Mouse (Mus musculus) CH12.LX (cell line): ENCODE measurements around the gene 1700012B09Rik. TPM values are rescaled to one million over a fixed set of nuclear protein-coding genes. Genes with fewer than 3 reads are reported as not detected.

Source experiments
- DNase-seq: peaks from one replicate; pipeline ENCODE4 v3.0.0-alpha.2; 2013; ENCODE audit errors: extremely low read depth
- H3K27ac ChIP-seq: 2 replicates; pipeline ENCODE4 v1.5.1; 2012; ENCODE audit warnings: low read depth, mild to moderate bottlenecking, control low read depth, moderate library complexity; ENCODE audit not compliant: insufficient read depth
- H3K27me3 ChIP-seq: replicated peaks from 2 replicates; pipeline ENCODE3; 2012; ENCODE audit warnings: inconsistent platforms
- H3K36me3 ChIP-seq, 2 experiments: replicated peaks in 1 of 2; 2 replicates each; pipeline versions ENCODE3 to v1.6.1; 2012; ENCODE audit warnings: inconsistent platforms in 1 of 2, low read length in 1 of 2, mild to moderate bottlenecking in 1 of 2, mixed read lengths in 1 of 2, moderate library complexity in 1 of 2; ENCODE audit not compliant: control insufficient read depth in 1 of 2, insufficient read depth in 1 of 2
- H3K4me1 ChIP-seq, 2 experiments: 2 replicates each; pipeline ENCODE4 v1.6.1; 2012; ENCODE audit warnings: inconsistent platforms in 1 of 2, moderate library complexity in 1 of 2; ENCODE audit not compliant: insufficient read depth in 2 of 2, control insufficient read depth in 1 of 2
- H3K4me2 ChIP-seq: 2 replicates; pipeline ENCODE4 v1.6.1; 2012; ENCODE audit warnings: low read depth, mild to moderate bottlenecking, control low read depth; ENCODE audit not compliant: poor library complexity, insufficient read depth, severe bottlenecking
- H3K4me3 ChIP-seq, 3 experiments: fragments of 150-350 bp in 1 of 3; sonication (generic) in 1 of 3; replicated peaks in 1 of 3; 2 replicates each; pipeline versions ENCODE3 to v1.5.1; 2011 to 2012; ENCODE audit warnings: low read depth in 2 of 3, low read length in 2 of 3, mild to moderate bottlenecking in 2 of 3, moderate library complexity in 2 of 3, control low read depth in 1 of 3, improper control_type of control experiment in 1 of 3, inconsistent platforms in 1 of 3, mixed read lengths in 1 of 3; ENCODE audit not compliant: poor library complexity in 1 of 3
- H3K79me2 ChIP-seq: replicated peaks from 2 replicates; pipeline ENCODE4 v1.6.1; 2012; ENCODE audit warnings: mild to moderate bottlenecking, moderate library complexity; ENCODE audit not compliant: control insufficient read depth, poor library complexity, insufficient read depth, severe bottlenecking; ENCODE audit errors: extremely low read depth
- H3K9ac ChIP-seq: 2 replicates; pipeline ENCODE4 v1.6.1; 2012; ENCODE audit warnings: low read depth, mild to moderate bottlenecking, control low read depth, moderate library complexity; ENCODE audit not compliant: insufficient read depth
- H3K9me3 ChIP-seq: replicated peaks from 2 replicates; pipeline ENCODE3; 2012; ENCODE audit warnings: low read length, inconsistent platforms, mixed read lengths
- BHLHE40 ChIP-seq: IDR thresholded peaks from 2 replicates; pipeline ENCODE4 v1.6.1; 2011; ENCODE audit warnings: mild to moderate bottlenecking, low read depth, low read length, improper control_type of control experiment
- CHD2 ChIP-seq: IDR thresholded peaks from 2 replicates; pipeline ENCODE4 v1.6.1; 2011; ENCODE audit warnings: low read length, improper control_type of control experiment
- CTCF ChIP-seq, 2 experiments: IDR thresholded peaks in 1 of 2; conservative IDR thresholded peaks in 1 of 2; 2 replicates each; pipeline ENCODE4 v1.5.1; 2011 to 2012; ENCODE audit warnings: low read depth in 2 of 2, low read length in 2 of 2, improper control_type of control experiment in 1 of 2, inconsistent platforms in 1 of 2, mild to moderate bottlenecking in 1 of 2, moderate library complexity in 1 of 2
- E2F4 ChIP-seq: IDR thresholded peaks from 2 replicates; pipeline ENCODE4 v1.6.1; 2011; ENCODE audit warnings: low read depth, low read length, improper control_type of control experiment; ENCODE audit not compliant: insufficient replicate concordance
- ELF1 ChIP-seq: IDR thresholded peaks from 2 replicates; pipeline ENCODE4 v1.6.1; 2014; ENCODE audit warnings: low read depth, mild to moderate bottlenecking, inconsistent platforms, low read length, improper control_type of control experiment
- EP300 ChIP-seq: IDR thresholded peaks from 2 replicates; pipeline ENCODE4 v1.6.1; 2011; ENCODE audit warnings: low read length, improper control_type of control experiment
- ETS1 ChIP-seq: conservative IDR thresholded peaks from 2 replicates; pipeline ENCODE4 v1.6.1; 2012; ENCODE audit warnings: low read depth, mild to moderate bottlenecking, inconsistent platforms, low read length, improper control_type of control experiment, moderate library complexity
- GABPA ChIP-seq: IDR thresholded peaks from 2 replicates; pipeline ENCODE4 v1.6.1; 2012; ENCODE audit warnings: low read depth, low read length, improper control_type of control experiment, inconsistent platforms; ENCODE audit not compliant: insufficient replicate concordance
- HCFC1 ChIP-seq: IDR thresholded peaks from 2 replicates; pipeline ENCODE4 v1.6.1; 2012; ENCODE audit warnings: low read depth, mild to moderate bottlenecking, inconsistent platforms, low read length, improper control_type of control experiment
- JUN ChIP-seq: IDR thresholded peaks from 2 replicates; pipeline ENCODE4 v1.6.1; 2011; ENCODE audit warnings: low read depth, mild to moderate bottlenecking, low read length, improper control_type of control experiment, moderate library complexity; ENCODE audit not compliant: insufficient read depth
- JUND ChIP-seq: conservative IDR thresholded peaks from 2 replicates; pipeline ENCODE4 v1.6.1; 2011; ENCODE audit warnings: low read depth, low read length, improper control_type of control experiment
- MAFK ChIP-seq: IDR thresholded peaks from 2 replicates; pipeline ENCODE4 v1.6.1; 2011; ENCODE audit warnings: low read length, improper control_type of control experiment; ENCODE audit not compliant: insufficient replicate concordance
- MAZ ChIP-seq: IDR thresholded peaks from 2 replicates; pipeline ENCODE4 v1.6.1; 2012; ENCODE audit warnings: low read depth, mild to moderate bottlenecking, inconsistent platforms, low read length, improper control_type of control experiment, moderate library complexity
- MEF2A ChIP-seq: IDR thresholded peaks from 2 replicates; pipeline ENCODE4 v1.6.1; 2014; ENCODE audit warnings: low read depth, mild to moderate bottlenecking, inconsistent platforms, low read length, improper control_type of control experiment, borderline replicate concordance
- MXI1 ChIP-seq: IDR thresholded peaks from 2 replicates; pipeline ENCODE4 v1.6.1; 2011; ENCODE audit warnings: mild to moderate bottlenecking, low read depth, low read length, improper control_type of control experiment
- MYC ChIP-seq: IDR thresholded peaks from 2 replicates; pipeline ENCODE4 v1.6.1; 2011; ENCODE audit warnings: low read depth, mild to moderate bottlenecking, improper control_type of control experiment, low read length
- NELFE ChIP-seq: IDR thresholded peaks from 2 replicates; pipeline ENCODE4 v1.6.1; 2011; ENCODE audit warnings: low read depth, low read length, improper control_type of control experiment
- PAX5 ChIP-seq: IDR thresholded peaks from 2 replicates; pipeline ENCODE4 v1.6.1; 2012; ENCODE audit warnings: low read length, inconsistent platforms, mixed read lengths
- POLR2A ChIP-seq: IDR thresholded peaks from 2 replicates; pipeline ENCODE4 v1.6.1; 2011; ENCODE audit warnings: low read depth, mild to moderate bottlenecking, improper control_type of control experiment, low read length
- POLR2AphosphoS2 ChIP-seq: IDR thresholded peaks from 2 replicates; pipeline ENCODE4 v1.6.1; 2011; ENCODE audit warnings: low read depth, low read length, improper control_type of control experiment
- RAD21 ChIP-seq: IDR thresholded peaks from 2 replicates; pipeline ENCODE4 v1.6.1; 2011; ENCODE audit warnings: low read depth, mild to moderate bottlenecking, low read length, improper control_type of control experiment, moderate library complexity
- SIN3A ChIP-seq: IDR thresholded peaks from 2 replicates; pipeline ENCODE4 v1.6.1; 2012; ENCODE audit warnings: low read length, improper control_type of control experiment, inconsistent platforms
- SMC3 ChIP-seq: IDR thresholded peaks from 2 replicates; pipeline ENCODE4 v1.6.1; 2011; ENCODE audit warnings: low read depth, low read length, improper control_type of control experiment
- TCF12 ChIP-seq: IDR thresholded peaks from 2 replicates; pipeline ENCODE4 v1.6.1; 2014; ENCODE audit warnings: low read depth, mild to moderate bottlenecking, inconsistent platforms, low read length, improper control_type of control experiment
- UBTF ChIP-seq: IDR thresholded peaks from 2 replicates; pipeline ENCODE4 v1.6.1; 2012; ENCODE audit warnings: low read depth, mild to moderate bottlenecking, inconsistent platforms, low read length, improper control_type of control experiment, moderate library complexity
- USF1 ChIP-seq: IDR thresholded peaks from 2 replicates; pipeline ENCODE4 v1.6.1; 2014; ENCODE audit warnings: low read depth, mild to moderate bottlenecking, inconsistent platforms, low read length, improper control_type of control experiment
- ZC3H11A ChIP-seq: IDR thresholded peaks from 2 replicates; pipeline ENCODE4 v1.6.1; 2012; ENCODE audit warnings: low read depth, mild to moderate bottlenecking, inconsistent platforms, low read length, improper control_type of control experiment
- ZKSCAN1 ChIP-seq: IDR thresholded peaks from 2 replicates; pipeline ENCODE4 v1.6.1; 2012; ENCODE audit warnings: low read depth, inconsistent platforms, low read length, improper control_type of control experiment, borderline replicate concordance
- ZMIZ1 ChIP-seq: IDR thresholded peaks from 2 replicates; pipeline ENCODE4 v1.6.1; 2012; ENCODE audit warnings: low read depth, mild to moderate bottlenecking, inconsistent platforms, low read length, improper control_type of control experiment
- ZNF384 ChIP-seq: IDR thresholded peaks from 2 replicates; pipeline ENCODE4 v1.6.1; 2012; ENCODE audit warnings: low read depth, low read length, improper control_type of control experiment, inconsistent platforms
- dilution Hi-C: fragments of 300-500 bp; cut with MboI; formaldehyde crosslinking; loops from 2 replicates; pipeline ENCODE4 v1.14.3; 2020; ENCODE audit warnings: low sequenced_read_pairs; ENCODE audit not compliant: extremely low pct_unique_long_range_greater_than_20kb, extremely low pct_ligation_motif_present
- in situ Hi-C: fragments of 300-500 bp; cut with MboI; formaldehyde crosslinking; loops from 3 replicates; pipeline ENCODE4 v1.14.3; 2019; ENCODE audit warnings: low sequenced_read_pairs, low pct_ligation_motif_present, low pct_unique_long_range_greater_than_20kb, mixed read lengths
- polyA plus RNA-seq: library from polyadenylated mRNA; unstranded; fragments of >175 nt; gene quantifications from 2 replicates; pipeline ENCODE4 v1.2.1, GENCODE M21; 2012; ENCODE audit warnings: low read depth; ENCODE audit not compliant: insufficient read length
- total RNA-seq, 2 experiments: library from RNA; depleted of rRNA; stranded (reverse); fragments of 300-350 nt in 1 of 2; fragments of >200 nt in 1 of 2; gene quantifications; 2 replicates each; pipeline ENCODE4 v1.2.3; 2012 to 2014

The 1700012B09Rik gene
- total and polyA plus RNA-seq, 3 experiments, result not detected

DNA sequence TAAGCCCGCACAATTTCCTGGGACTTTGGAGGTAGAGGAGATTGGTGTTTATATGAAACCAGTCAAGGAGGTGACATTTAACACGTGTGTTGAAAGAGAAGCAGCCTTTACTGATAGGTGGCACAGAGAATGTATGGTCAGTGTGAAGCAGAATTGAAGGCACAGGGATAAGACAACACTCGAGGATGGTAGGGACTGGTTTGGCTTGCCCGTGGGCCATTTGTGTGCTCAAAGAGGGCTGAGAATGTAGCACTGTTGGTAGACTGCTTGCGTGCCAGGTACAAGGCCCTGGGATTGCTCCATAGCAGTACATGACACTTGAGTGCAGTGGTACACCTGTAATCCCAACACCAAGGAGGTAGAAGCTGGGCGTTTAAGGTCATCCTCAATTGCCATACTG is 16.5 kb upstream of the 1700012B09Rik start:
- H3K4me1 ChIP-seq, result peaks cover 0 to 36% of the 10 kb centered on the region in 2 experiments; a peak in 2 of 4 replicates
- H3K27me3 ChIP-seq, result no peaks in the 10 kb centered on the region
- in situ Hi-C loops, result no loop called here
- no peak for TF ChIP-seq ZNF384
- no peak for TF ChIP-seq MAFK
- TF ChIP-seq CHD2, result no peak
- no peak for TF ChIP-seq ZC3H11A
- no peak for TF ChIP-seq POLR2A
- TF ChIP-seq MXI1, result no peak
- no peak for TF ChIP-seq RAD21
- TF ChIP-seq UBTF, result no peak
- TF ChIP-seq SIN3A, result no peak
- TF ChIP-seq GABPA, result no peak
- TF ChIP-seq MEF2A, result no peak
- TF ChIP-seq USF1, result no peak
- TF ChIP-seq MAZ, result no peak
- TF ChIP-seq EP300, result no peak
- no peak for TF ChIP-seq PAX5
- no peak for TF ChIP-seq SMC3
- no peak for TF ChIP-seq ZKSCAN1
- no peak overlapping the region for H3K9ac ChIP-seq
- no peak overlapping the region for H3K4me3 ChIP-seq
- H3K9me3 ChIP-seq, result no peaks in the 10 kb centered on the region
- peaks cover 17% of the 10 kb centered on the region for H3K79me2 ChIP-seq
- dilution Hi-C loops, result no loop called here
- H3K36me3 ChIP-seq, result peaks cover 29 to 60% of the 10 kb centered on the region in 2 experiments
- DNase-seq, result no peak
- H3K27ac ChIP-seq, result no peak overlapping the region
- H3K4me2 ChIP-seq, result no peak overlapping the region

DNA sequence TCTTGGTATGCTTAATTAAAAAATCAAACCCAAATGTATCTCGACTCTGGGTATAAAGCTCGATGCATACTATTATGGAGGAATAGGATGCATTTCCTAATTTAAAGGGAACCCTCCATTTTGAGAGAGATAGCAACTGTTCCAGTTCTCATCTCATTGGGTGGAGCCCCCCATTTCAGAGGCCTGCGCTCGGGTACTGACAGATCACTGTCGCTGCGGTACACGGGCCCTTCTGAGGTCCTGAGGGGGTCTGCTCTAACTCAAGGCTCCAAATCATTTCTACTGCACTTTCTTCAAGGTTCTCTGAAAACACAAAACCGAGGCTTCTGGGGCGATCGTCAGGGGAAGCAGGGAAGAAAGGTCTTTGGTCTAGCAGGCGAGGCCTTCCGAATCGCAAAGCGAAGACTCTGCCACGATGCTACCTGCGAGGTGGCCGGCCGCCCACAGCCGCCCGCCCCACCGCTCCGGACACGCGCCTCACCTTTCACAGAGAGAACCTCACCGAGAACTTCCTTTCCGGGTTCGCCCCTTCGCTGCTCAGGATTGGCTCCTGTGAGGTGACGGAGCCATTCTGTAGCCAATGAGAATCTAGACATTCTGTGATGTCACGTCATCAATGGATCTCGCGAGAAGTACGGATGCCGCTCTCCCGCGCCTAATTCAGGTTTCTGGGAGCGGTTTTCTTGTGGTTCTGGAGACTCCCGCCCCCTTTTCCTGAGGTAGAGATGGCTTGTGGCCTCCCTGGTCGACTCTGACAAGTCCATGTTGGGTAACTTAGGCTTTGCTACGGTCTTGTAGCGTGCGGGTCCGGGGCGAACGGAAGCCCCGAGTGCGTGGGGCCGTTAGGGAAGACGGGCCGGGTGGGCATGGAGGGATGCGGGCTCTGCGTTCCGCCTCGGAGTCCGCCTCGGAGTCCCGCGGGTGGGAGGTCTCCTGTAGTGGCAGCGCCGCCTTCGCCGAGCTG is 13.5 kb upstream of the 1700012B09Rik start, which contains the start of the genes Mre11a and Ankrd49:
Gene Mre11a (plus strand): TSS at position 616 of the 964 bp plus-strand sequence.
Gene Ankrd49 (minus strand): TSS at position 818 of the 964 bp plus-strand sequence.
- H3K4me3 ChIP-seq, result peak within 1 kb of the TSS; percentile 85 to 88 (median 86)
- peak; percentile 97 for DNase-seq
- peaks cover 17% of the 10 kb centered on the region for H3K79me2 ChIP-seq
- H3K9me3 ChIP-seq, result no peaks in the 10 kb centered on the region
- peaks cover 34 to 61% of the 10 kb centered on the region in 2 experiments for H3K36me3 ChIP-seq
- peak within 1 kb of the TSS; percentile 98 for H3K9ac ChIP-seq
- peak within 1 kb of the TSS; percentile 74 for H3K27ac ChIP-seq
- peak within 1 kb of the TSS; percentile 94 for H3K4me2 ChIP-seq
- dilution Hi-C loops, result no loop called here
- no peaks in the 10 kb centered on the region for H3K27me3 ChIP-seq
- in situ Hi-C loops, result no loop called here
- H3K4me1 ChIP-seq, result peaks cover 0 to 57% of the 10 kb centered on the region in 2 experiments; a peak in 2 of 4 replicates
- peak; percentile 80; the same call in 1 of the 2 replicates for TF ChIP-seq MYC
- no peak for TF ChIP-seq JUN
- TF ChIP-seq EP300, result no peak
- TF ChIP-seq BHLHE40, result no peak
- no peak for TF ChIP-seq ZC3H11A
- peak; percentile 87 for TF ChIP-seq NELFE
- TF ChIP-seq TCF12, result peak; percentile 69
- TF ChIP-seq RAD21, result no peak
- peak; percentile 89 for TF ChIP-seq SIN3A
- TF ChIP-seq GABPA, result no peak; the same call in 1 of the 2 replicates
- TF ChIP-seq MEF2A, result no peak; the same call in 1 of the 2 replicates
- TF ChIP-seq E2F4, result peak; percentile 89; the same call in 1 of the 2 replicates
- peak; percentile 44; the same call in 1 of the 2 replicates for TF ChIP-seq POLR2AphosphoS2
- TF ChIP-seq ELF1, result peak; percentile 94
- TF ChIP-seq JUND, result no peak
- TF ChIP-seq ZMIZ1, result peak; percentile 44; the same call in 1 of the 2 replicates
- TF ChIP-seq ETS1, result no peak; the same call in 1 of the 2 replicates
- no peak for TF ChIP-seq CTCF (conservative IDR thresholded peaks at IDR 0.05 in 1 of 2, IDR thresholded peaks at IDR 0.05 in 1 of 2; ENCODE audit: low read depth in 2 of 2, low read length in 2 of 2)
- TF ChIP-seq HCFC1, result peak; percentile 83
- TF ChIP-seq USF1, result no peak
